Mouse (Mus musculus) CH12.LX (cell line): ENCODE data around the gene Prpf3. TPM values are rescaled to one million over a fixed set of nuclear protein-coding genes. Genes with fewer than 3 reads are reported as not detected.

Experiments
- DNase-seq: peaks from one replicate; pipeline ENCODE4 v3.0.0-alpha.2; 2013; ENCODE audit errors: extremely low read depth
- H3K27ac ChIP-seq: 2 replicates; pipeline ENCODE4 v1.5.1; 2012; ENCODE audit warnings: low read depth, mild to moderate bottlenecking, control low read depth, moderate library complexity; ENCODE audit not compliant: insufficient read depth
- H3K27me3 ChIP-seq: replicated peaks from 2 replicates; pipeline ENCODE3; 2012; ENCODE audit warnings: inconsistent platforms
- H3K36me3 ChIP-seq, 2 experiments: replicated peaks in 1 of 2; 2 replicates each; pipeline versions ENCODE3 to v1.6.1; 2012; ENCODE audit warnings: inconsistent platforms in 1 of 2, low read length in 1 of 2, mild to moderate bottlenecking in 1 of 2, mixed read lengths in 1 of 2, moderate library complexity in 1 of 2; ENCODE audit not compliant: control insufficient read depth in 1 of 2, insufficient read depth in 1 of 2
- H3K4me1 ChIP-seq, 2 experiments: 2 replicates each; pipeline ENCODE4 v1.6.1; 2012; ENCODE audit warnings: inconsistent platforms in 1 of 2, moderate library complexity in 1 of 2; ENCODE audit not compliant: insufficient read depth in 2 of 2, control insufficient read depth in 1 of 2
- H3K4me2 ChIP-seq: 2 replicates; pipeline ENCODE4 v1.6.1; 2012; ENCODE audit warnings: low read depth, mild to moderate bottlenecking, control low read depth; ENCODE audit not compliant: poor library complexity, insufficient read depth, severe bottlenecking
- H3K4me3 ChIP-seq, 3 experiments: fragments of 150-350 bp in 1 of 3; sonication (generic) in 1 of 3; replicated peaks in 1 of 3; 2 replicates each; pipeline versions ENCODE3 to v1.5.1; 2011 to 2012; ENCODE audit warnings: low read depth in 2 of 3, low read length in 2 of 3, mild to moderate bottlenecking in 2 of 3, moderate library complexity in 2 of 3, control low read depth in 1 of 3, improper control_type of control experiment in 1 of 3, inconsistent platforms in 1 of 3, mixed read lengths in 1 of 3; ENCODE audit not compliant: poor library complexity in 1 of 3
- H3K79me2 ChIP-seq: replicated peaks from 2 replicates; pipeline ENCODE4 v1.6.1; 2012; ENCODE audit warnings: mild to moderate bottlenecking, moderate library complexity; ENCODE audit not compliant: control insufficient read depth, poor library complexity, insufficient read depth, severe bottlenecking; ENCODE audit errors: extremely low read depth
- H3K9ac ChIP-seq: 2 replicates; pipeline ENCODE4 v1.6.1; 2012; ENCODE audit warnings: low read depth, mild to moderate bottlenecking, control low read depth, moderate library complexity; ENCODE audit not compliant: insufficient read depth
- H3K9me3 ChIP-seq: replicated peaks from 2 replicates; pipeline ENCODE3; 2012; ENCODE audit warnings: low read length, inconsistent platforms, mixed read lengths
- BHLHE40 ChIP-seq: IDR thresholded peaks from 2 replicates; pipeline ENCODE4 v1.6.1; 2011; ENCODE audit warnings: mild to moderate bottlenecking, low read depth, low read length, improper control_type of control experiment
- CHD1 ChIP-seq: IDR thresholded peaks from 2 replicates; pipeline ENCODE4 v1.6.1; 2012; ENCODE audit warnings: low read depth, low read length, improper control_type of control experiment, inconsistent platforms
- E2F4 ChIP-seq: IDR thresholded peaks from 2 replicates; pipeline ENCODE4 v1.6.1; 2011; ENCODE audit warnings: low read depth, low read length, improper control_type of control experiment; ENCODE audit not compliant: insufficient replicate concordance
- EP300 ChIP-seq: IDR thresholded peaks from 2 replicates; pipeline ENCODE4 v1.6.1; 2011; ENCODE audit warnings: low read length, improper control_type of control experiment
- ETS1 ChIP-seq: conservative IDR thresholded peaks from 2 replicates; pipeline ENCODE4 v1.6.1; 2012; ENCODE audit warnings: low read depth, mild to moderate bottlenecking, inconsistent platforms, low read length, improper control_type of control experiment, moderate library complexity
- GABPA ChIP-seq: IDR thresholded peaks from 2 replicates; pipeline ENCODE4 v1.6.1; 2012; ENCODE audit warnings: low read depth, low read length, improper control_type of control experiment, inconsistent platforms; ENCODE audit not compliant: insufficient replicate concordance
- HCFC1 ChIP-seq: IDR thresholded peaks from 2 replicates; pipeline ENCODE4 v1.6.1; 2012; ENCODE audit warnings: low read depth, mild to moderate bottlenecking, inconsistent platforms, low read length, improper control_type of control experiment
- KAT2A ChIP-seq: IDR thresholded peaks from 2 replicates; pipeline ENCODE4 v1.6.1; 2012; ENCODE audit warnings: low read length, improper control_type of control experiment, inconsistent platforms; ENCODE audit not compliant: insufficient replicate concordance
- MAX ChIP-seq: IDR thresholded peaks from 2 replicates; pipeline ENCODE4 v1.6.1; 2011; ENCODE audit warnings: low read length, improper control_type of control experiment
- MAZ ChIP-seq: IDR thresholded peaks from 2 replicates; pipeline ENCODE4 v1.6.1; 2012; ENCODE audit warnings: low read depth, mild to moderate bottlenecking, inconsistent platforms, low read length, improper control_type of control experiment, moderate library complexity
- MEF2A ChIP-seq: IDR thresholded peaks from 2 replicates; pipeline ENCODE4 v1.6.1; 2014; ENCODE audit warnings: low read depth, mild to moderate bottlenecking, inconsistent platforms, low read length, improper control_type of control experiment, borderline replicate concordance
- NELFE ChIP-seq: IDR thresholded peaks from 2 replicates; pipeline ENCODE4 v1.6.1; 2011; ENCODE audit warnings: low read depth, low read length, improper control_type of control experiment
- NRF1 ChIP-seq: IDR thresholded peaks from 2 replicates; pipeline ENCODE4 v1.6.1; 2014; ENCODE audit warnings: low read depth, mild to moderate bottlenecking, inconsistent platforms, low read length, improper control_type of control experiment, moderate library complexity
- POLR2A ChIP-seq: IDR thresholded peaks from 2 replicates; pipeline ENCODE4 v1.6.1; 2011; ENCODE audit warnings: low read depth, mild to moderate bottlenecking, improper control_type of control experiment, low read length
- POLR2AphosphoS2 ChIP-seq: IDR thresholded peaks from 2 replicates; pipeline ENCODE4 v1.6.1; 2011; ENCODE audit warnings: low read depth, low read length, improper control_type of control experiment
- RAD21 ChIP-seq: IDR thresholded peaks from 2 replicates; pipeline ENCODE4 v1.6.1; 2011; ENCODE audit warnings: low read depth, mild to moderate bottlenecking, low read length, improper control_type of control experiment, moderate library complexity
- RCOR1 ChIP-seq: conservative IDR thresholded peaks from 2 replicates; pipeline ENCODE4 v1.6.1; 2012; ENCODE audit warnings: low read depth, mild to moderate bottlenecking, inconsistent platforms, low read length, improper control_type of control experiment
- SIN3A ChIP-seq: IDR thresholded peaks from 2 replicates; pipeline ENCODE4 v1.6.1; 2012; ENCODE audit warnings: low read length, improper control_type of control experiment, inconsistent platforms
- SMC3 ChIP-seq: IDR thresholded peaks from 2 replicates; pipeline ENCODE4 v1.6.1; 2011; ENCODE audit warnings: low read depth, low read length, improper control_type of control experiment
- USF2 ChIP-seq: conservative IDR thresholded peaks from 2 replicates; pipeline ENCODE4 v1.6.1; 2011; ENCODE audit warnings: low read depth, low read length, improper control_type of control experiment
- ZMIZ1 ChIP-seq: IDR thresholded peaks from 2 replicates; pipeline ENCODE4 v1.6.1; 2012; ENCODE audit warnings: low read depth, mild to moderate bottlenecking, inconsistent platforms, low read length, improper control_type of control experiment
- dilution Hi-C: fragments of 300-500 bp; cut with MboI; formaldehyde crosslinking; loops from 2 replicates; pipeline ENCODE4 v1.14.3; 2020; ENCODE audit warnings: low sequenced_read_pairs; ENCODE audit not compliant: extremely low pct_unique_long_range_greater_than_20kb, extremely low pct_ligation_motif_present
- in situ Hi-C: fragments of 300-500 bp; cut with MboI; formaldehyde crosslinking; loops from 3 replicates; pipeline ENCODE4 v1.14.3; 2019; ENCODE audit warnings: low sequenced_read_pairs, low pct_ligation_motif_present, low pct_unique_long_range_greater_than_20kb, mixed read lengths
- polyA plus RNA-seq: library from polyadenylated mRNA; unstranded; fragments of >175 nt; gene quantifications from 2 replicates; pipeline ENCODE4 v1.2.1, GENCODE M21; 2012; ENCODE audit warnings: low read depth; ENCODE audit not compliant: insufficient read length
- total RNA-seq, 2 experiments: library from RNA; depleted of rRNA; stranded (reverse); fragments of 300-350 nt in 1 of 2; fragments of >200 nt in 1 of 2; gene quantifications; 2 replicates each; pipeline ENCODE4 v1.2.3; 2012 to 2014

The Prpf3 gene
- total and polyA plus RNA-seq, 3 experiments = 11.5 to 67.8 (median 27.1) TPM

GRCm38 (mm10) chr3:95866071-95866470, 10.4 kb upstream of the Prpf3 start:
- H3K36me3 ChIP-seq = peaks cover 41 to 77% of the 10 kb centered on the region in 2 experiments
- no peaks in the 10 kb centered on the region for H3K27me3 ChIP-seq
- dilution Hi-C loops = no loop called here
- H3K4me2 ChIP-seq = no peak overlapping the region
- H3K9me3 ChIP-seq = no peaks in the 10 kb centered on the region
- H3K4me3 ChIP-seq = no peak overlapping the region
- peaks cover 22% of the 10 kb centered on the region for H3K79me2 ChIP-seq
- in situ Hi-C loops = loop anchor here (5.0 kb wide), 1 partner anchor 36 kb away; the partner anchor contains the start of gene Car14
- no peak overlapping the region for H3K9ac ChIP-seq
- no peak for DNase-seq
- no peak for TF ChIP-seq POLR2A
- TF ChIP-seq HCFC1 = no peak
- no peak for TF ChIP-seq KAT2A
- no peak for TF ChIP-seq SIN3A
- no peak for TF ChIP-seq USF2
- no peak for TF ChIP-seq ETS1
- no peak for TF ChIP-seq RAD21
- no peak for TF ChIP-seq BHLHE40
- no peak for TF ChIP-seq RCOR1
- no peak for TF ChIP-seq NRF1
- no peak for TF ChIP-seq SMC3
- TF ChIP-seq ZMIZ1 = no peak
- TF ChIP-seq MEF2A = no peak
- no peak overlapping the region for H3K27ac ChIP-seq
- H3K4me1 ChIP-seq = peaks cover 3 to 13% of the 10 kb centered on the region in 2 experiments; a peak in 3 of 4 replicates

GRCm38 (mm10) chr3:95865571-95865970, 9.9 kb upstream of the Prpf3 start:
- dilution Hi-C loops (no loop called here), in situ Hi-C loops (loop anchor here (5.0 kb wide), 1 partner anchor 37 kb away; the partner anchor contains the start of gene Car14)
- H3K9ac ChIP-seq = no peak overlapping the region
- no peak overlapping the region for H3K4me3 ChIP-seq
- peaks cover 3 to 12% of the 10 kb centered on the region in 2 experiments; a peak in 3 of 4 replicates for H3K4me1 ChIP-seq
- H3K4me2 ChIP-seq = no peak overlapping the region
- H3K9me3 ChIP-seq = no peaks in the 10 kb centered on the region
- H3K36me3 ChIP-seq = peaks cover 41 to 79% of the 10 kb centered on the region in 2 experiments
- TF ChIP-seq E2F4 (no peak), NELFE (no peak), SIN3A (no peak), GABPA (no peak), MAZ (no peak), POLR2A (no peak), RAD21 (no peak), EP300 (no peak), POLR2AphosphoS2 (no peak), CHD1 (no peak), MAX (no peak)
- no peak for DNase-seq
- peaks cover 17% of the 10 kb centered on the region for H3K79me2 ChIP-seq
- H3K27me3 ChIP-seq = no peaks in the 10 kb centered on the region
- no peak overlapping the region for H3K27ac ChIP-seq
